Mouse (Mus musculus) liver, embryonic 16.5 days (tissue): Measurements from ENCODE around the gene Ank2. TPM values are rescaled to one million over a fixed set of nuclear protein-coding genes. Genes with fewer than 3 reads are reported as not detected.

ENCODE experiments used
- ATAC-seq: fragments of 200-750 bp; cut with Nextera tagmentation; 2 replicates; pipeline ENCODE4 v1.8.0; 2017; ENCODE audit warnings: low read depth, mild to moderate bottlenecking, moderate number of reproducible peaks, moderate library complexity
- H3K27ac ChIP-seq: fragments of 300-500 bp; sonication (generic); 2 replicates; pipeline ENCODE4 v1.5.1; 2014; ENCODE audit warnings: mild to moderate bottlenecking, low read length
- H3K27me3 ChIP-seq: fragments of 300-500 bp; sonication (generic); 2 replicates; pipeline ENCODE4 v1.6.1; 2014; ENCODE audit warnings: low read depth, low read length, mixed read lengths; ENCODE audit not compliant: control insufficient read depth, insufficient read depth
- H3K36me3 ChIP-seq: fragments of 300-500 bp; sonication (generic); 2 replicates; pipeline ENCODE4 v1.6.1; 2014; ENCODE audit warnings: mild to moderate bottlenecking; ENCODE audit not compliant: control insufficient read depth, insufficient read depth
- H3K4me1 ChIP-seq: fragments of 300-500 bp; sonication (generic); 2 replicates; pipeline ENCODE4 v1.6.1; 2014; ENCODE audit warnings: low read depth, low read length, mixed read lengths; ENCODE audit not compliant: control insufficient read depth
- H3K4me2 ChIP-seq: fragments of 300-500 bp; sonication (generic); 2 replicates; pipeline ENCODE4 v1.6.1; 2014; ENCODE audit warnings: low read depth, low read length, mixed read lengths
- H3K4me3 ChIP-seq: fragments of 300-500 bp; sonication (generic); 2 replicates; pipeline ENCODE4 v1.5.1; 2014; ENCODE audit warnings: low read depth, mild to moderate bottlenecking, low read length
- H3K9ac ChIP-seq: fragments of 300-500 bp; sonication (generic); 2 replicates; pipeline ENCODE4 v1.6.1; 2014; ENCODE audit warnings: low read depth, low read length
- H3K9me3 ChIP-seq: fragments of 300-500 bp; sonication (generic); replicated peaks from 2 replicates; pipeline ENCODE4 v1.6.1; 2016; ENCODE audit warnings: low read length; ENCODE audit not compliant: control insufficient read depth
- WGBS: fragments of 180-500 bp; shearing (Covaris S2); extraction: QIAGEN DNeasy Blood & Tissue Kit; methylation state at CpG from one replicate; pipeline ENCODE4 v1.1.7; 2014; ENCODE audit not compliant: insufficient replicate concordance; 5-methylcytosine and 5-hydroxymethylcytosine counted together
- polyA plus RNA-seq: library from polyadenylated mRNA; unstranded; fragments of >200 nt; fragmentation: Nextera tagmentation; extraction: Ambion mirVana; gene quantifications from 2 replicates; pipeline ENCODE4 v1.2.1, GENCODE M21; 2015

The Ank2 gene
- polyA plus RNA-seq, 1 experiment from 2014 or later = 10.4 TPM

- no peak overlapping the region for H3K4me2 ChIP-seq
- no peak for ATAC-seq
- WGBS = 77% methylated on average over 1 of the region's 1 CpGs
- H3K4me3 ChIP-seq = no peak overlapping the region
- H3K27ac ChIP-seq = no peak overlapping the region
- H3K27me3 ChIP-seq = no peaks in the 10 kb centered on the region
- no peaks in the 10 kb centered on the region for H3K9me3 ChIP-seq
- no peaks in the 10 kb centered on the region for H3K36me3 ChIP-seq
- H3K4me1 ChIP-seq = no peaks in the 10 kb centered on the region
- H3K9ac ChIP-seq = no peak overlapping the region
These were observed 411.6 kb downstream of the Ank2 start for GRCm38 (mm10) chr3:127087574-127087973.

- H3K4me3 ChIP-seq = no peak overlapping the region
- ATAC-seq = no peak
- 46% methylated on average over 3 of the region's 3 CpGs for WGBS
- H3K9me3 ChIP-seq = no peaks in the 10 kb centered on the region
- H3K9ac ChIP-seq = no peak overlapping the region
- no peak overlapping the region for H3K4me2 ChIP-seq
- H3K27me3 ChIP-seq = no peaks in the 10 kb centered on the region
- H3K4me1 ChIP-seq = no peaks in the 10 kb centered on the region
- no peak overlapping the region for H3K27ac ChIP-seq
- no peaks in the 10 kb centered on the region for H3K36me3 ChIP-seq
These were observed 412.2 kb downstream of the Ank2 start for GRCm38 (mm10) chr3:127086834-127087506.

- Histone ChIP-seq H3K36me3 (no peaks in the 10 kb centered on the region), H3K4me3 (no peak overlapping the region), H3K4me2 (no peak overlapping the region), H3K27ac (no peak overlapping the region), H3K9me3 (no peaks in the 10 kb centered on the region), H3K9ac (no peak overlapping the region), H3K4me1 (no peaks in the 10 kb centered on the region), H3K27me3 (no peaks in the 10 kb centered on the region)
- no peak for ATAC-seq
- WGBS = 62% methylated on average over 5 of the region's 5 CpGs
These were observed 421.8 kb downstream of the Ank2 start for GRCm38 (mm10) chr3:127077369-127077768.

- WGBS = 59% methylated on average over 8 of the region's 8 CpGs
- Histone ChIP-seq H3K4me2 (no peak overlapping the region), H3K36me3 (no peaks in the 10 kb centered on the region), H3K9me3 (no peaks in the 10 kb centered on the region), H3K9ac (no peak overlapping the region), H3K27me3 (no peaks in the 10 kb centered on the region), H3K4me1 (no peaks in the 10 kb centered on the region), H3K4me3 (no peak overlapping the region), H3K27ac (no peak overlapping the region)
- ATAC-seq = no peak
These were observed 423.4 kb downstream of the Ank2 start for GRCm38 (mm10) chr3:127075531-127076280.

GRCm38 (mm10) chr3:127071471-127071870, 427.7 kb downstream of the Ank2 start:
- Histone ChIP-seq H3K36me3 (no peaks in the 10 kb centered on the region), H3K4me3 (no peak overlapping the region), H3K4me2 (no peak overlapping the region), H3K4me1 (no peaks in the 10 kb centered on the region), H3K27ac (no peak overlapping the region), H3K9me3 (no peaks in the 10 kb centered on the region), H3K9ac (no peak overlapping the region), H3K27me3 (no peaks in the 10 kb centered on the region)
- WGBS = 61% methylated on average over 1 of the region's 1 CpGs
- ATAC-seq = no peak

GRCm38 (mm10) chr3:127063654-127064386, 435.3 kb downstream of the Ank2 start:
- H3K9ac ChIP-seq = no peak overlapping the region
- WGBS = 63% methylated on average over 5 of the region's 5 CpGs

GRCm38 (mm10) chr3:127059671-127060070, 439.5 kb downstream of the Ank2 start:
- Histone ChIP-seq H3K36me3 (no peaks in the 10 kb centered on the region), H3K4me1 (no peaks in the 10 kb centered on the region), H3K27me3 (no peaks in the 10 kb centered on the region), H3K27ac (no peak overlapping the region), H3K9me3 (no peaks in the 10 kb centered on the region), H3K4me2 (no peak overlapping the region), H3K4me3 (no peak overlapping the region), H3K9ac (no peak overlapping the region)
- WGBS = 71% methylated on average over 4 of the region's 4 CpGs
- no peak for ATAC-seq

More at GRCm38 (mm10) chr3:127063654-127064386, 435.3 kb downstream of the Ank2 start:
- Histone ChIP-seq H3K27ac (no peak overlapping the region), H3K36me3 (no peaks in the 10 kb centered on the region), H3K4me1 (no peaks in the 10 kb centered on the region), H3K9me3 (no peaks in the 10 kb centered on the region), H3K27me3 (no peaks in the 10 kb centered on the region), H3K4me2 (no peak overlapping the region), H3K4me3 (no peak overlapping the region)
- ATAC-seq = no peak

- no peaks in the 10 kb centered on the region for H3K4me1 ChIP-seq
- H3K9me3 ChIP-seq = no peaks in the 10 kb centered on the region
- H3K4me3 ChIP-seq = no peak overlapping the region
- no peaks in the 10 kb centered on the region for H3K27me3 ChIP-seq
- 67% methylated on average over 7 of the region's 7 CpGs for WGBS
- no peak overlapping the region for H3K4me2 ChIP-seq
- H3K27ac ChIP-seq = no peak overlapping the region
- no peak overlapping the region for H3K9ac ChIP-seq
- H3K36me3 ChIP-seq = no peaks in the 10 kb centered on the region
- no peak for ATAC-seq
These were observed 457.9 kb downstream of the Ank2 start for GRCm38 (mm10) chr3:127041288-127041687.

- ATAC-seq = no peak
- Histone ChIP-seq H3K36me3 (no peaks in the 10 kb centered on the region; the same call in 1 of the 2 replicates), H3K9ac (no peak overlapping the region), H3K4me1 (no peaks in the 10 kb centered on the region), H3K27ac (no peak overlapping the region), H3K4me2 (no peak overlapping the region), H3K27me3 (no peaks in the 10 kb centered on the region), H3K9me3 (no peaks in the 10 kb centered on the region), H3K4me3 (no peak overlapping the region)
- 72% methylated on average over 7 of the region's 7 CpGs for WGBS
These were observed 460.6 kb downstream of the Ank2 start for GRCm38 (mm10) chr3:127038570-127038969.
